Mouse (Mus musculus) liver, postnatal 0 days (tissue): ENCODE results near the gene Atg16l1.

ENCODE experiments used
- CTCF ChIP-seq: sonication (generic); IDR thresholded peaks from 2 replicates; pipeline ENCODE4 v1.5.1; 2016; ENCODE audit warnings: antibody characterized with exemption, low read depth
- EP300 ChIP-seq: IDR thresholded peaks from 2 replicates; pipeline ENCODE4 v1.6.1; 2016; ENCODE audit warnings: antibody characterized with exemption, low read depth, mild to moderate bottlenecking

GRCm38 (mm10) chr1:87706361-87706760, 49.3 kb upstream of the Atg16l1 start:
- no peak for TF ChIP-seq CTCF
- peak; percentile 94 for TF ChIP-seq EP300
